8 mouse cellular contexts compared by ENCODE assay signal in the genomic region with DNA sequence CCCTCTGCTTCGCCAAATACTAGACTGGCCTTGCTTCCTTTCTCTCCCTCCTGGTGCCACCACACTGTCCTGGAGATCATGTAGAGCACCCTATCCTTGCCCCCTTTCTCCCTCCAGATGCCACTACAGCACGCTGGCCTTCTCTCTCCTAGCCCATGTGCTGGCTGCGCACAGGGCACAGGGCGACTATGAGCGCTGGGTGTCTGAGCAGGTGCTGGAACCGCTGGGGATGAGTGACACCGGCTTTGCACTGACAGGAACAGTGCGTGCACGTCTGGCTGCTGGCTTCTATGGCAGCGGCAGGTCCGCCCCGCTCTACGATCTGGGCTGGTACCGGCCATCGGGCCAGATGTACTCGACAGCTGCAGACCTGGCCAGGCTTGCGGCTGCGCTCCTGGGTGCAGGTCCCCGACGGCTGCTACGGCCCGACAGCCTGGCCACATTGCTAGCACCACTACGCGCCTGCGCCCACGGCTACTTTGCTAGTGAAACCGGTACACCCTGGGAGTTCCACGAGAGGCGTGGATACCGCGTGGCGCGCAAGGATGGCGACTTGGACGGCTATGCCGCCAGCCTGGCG. TPM values are rescaled to one million over a fixed set of nuclear protein-coding genes. Genes with fewer than 3 reads are reported as not detected.
DNase-seq lines count a peak whose midpoint lies in the region; ATAC-seq and TF ChIP-seq lines count a peak whose summit lies in the region.

No protein-coding gene starts in this region.

- peaks cover 22% of the 10 kb centered on the region for H3K27me3 ChIP-seq in forebrain, embryonic 11.5 days (ENCODE audit: control insufficient read depth, insufficient read depth, low read length)
- H3K27me3 ChIP-seq in limb, embryonic 13.5 days, result peaks cover 52% of the 10 kb centered on the region
- H3K27me3 ChIP-seq in small intestine, adult 2 months (ENCODE audit: control insufficient read depth, insufficient read depth, low read length), result peaks cover 17% of the 10 kb centered on the region

- peak overlapping the region; percentile 74; the same call in 1 of the 2 replicates for H3K27ac ChIP-seq in left cerebral cortex, adult 2 months
- H3K27ac ChIP-seq in forebrain, embryonic 11.5 days (ENCODE audit: low read depth, low read length), result no peak overlapping the region
- no peak overlapping the region for H3K27ac ChIP-seq in limb, embryonic 13.5 days
- H3K27ac ChIP-seq in small intestine, adult 2 months (ENCODE audit: insufficient read depth, low read depth, low read length), result no peak overlapping the region

- H3K4me2 ChIP-seq in forebrain, embryonic 11.5 days (ENCODE audit: low read depth, low read length, severe bottlenecking), result peak overlapping the region; percentile 89
- H3K4me2 ChIP-seq in limb, embryonic 13.5 days (replicated peaks), result peak overlapping the region; percentile 92

- H3K9ac ChIP-seq in forebrain, embryonic 11.5 days (ENCODE audit: low read length), result peak overlapping the region; percentile 49
- peak overlapping the region; percentile 71 for H3K9ac ChIP-seq in limb, embryonic 13.5 days

- peaks cover 16% of the 10 kb centered on the region for H3K4me1 ChIP-seq in forebrain, embryonic 11.5 days (replicated peaks; ENCODE audit: control insufficient read depth, insufficient read depth, low read length)
- H3K4me1 ChIP-seq in limb, embryonic 13.5 days, result peaks cover 11% of the 10 kb centered on the region; the same call in 1 of the 2 replicates
- H3K4me1 ChIP-seq in small intestine, adult 2 months (ENCODE audit: control insufficient read depth, insufficient read depth, insufficient read length, low read length), result peaks cover 5% of the 10 kb centered on the region; the same call in 1 of the 2 replicates

- H3K9me3 ChIP-seq in forebrain, embryonic 11.5 days (ENCODE audit: control insufficient read depth, low read length), result no peaks in the 10 kb centered on the region
- peaks cover 9% of the 10 kb centered on the region; the same call in 1 of the 2 replicates for H3K9me3 ChIP-seq in limb, embryonic 13.5 days

- peak overlapping the region; percentile 55 for H3K4me3 ChIP-seq in left cerebral cortex, adult 2 months
- peak overlapping the region; percentile 45 for H3K4me3 ChIP-seq in forebrain, embryonic 11.5 days (ENCODE audit: low read depth, low read length)
- H3K4me3 ChIP-seq in limb, embryonic 13.5 days, result peak overlapping the region; percentile 59
- H3K4me3 ChIP-seq in small intestine, adult 2 months (ENCODE audit: low read depth, low read length), result peak overlapping the region; percentile 45

- ATAC-seq in forebrain, embryonic 11.5 days (replicated peaks; ENCODE audit: low FRiP score), result 0 out of 2 replicates have a peak, but pooled peaks have one; percentile 13
- peak; percentile 18; the same call in 1 of the 2 replicates for ATAC-seq in limb, embryonic 13.5 days (ENCODE audit: low FRiP score, low read depth)

- WGBS in forebrain, embryonic 11.5 days, result 22% methylated on average over 37 of the region's 37 CpGs
- 14% methylated on average over 37 of the region's 37 CpGs for WGBS in limb, embryonic 13.5 days
- WGBS in small intestine, adult 2 months, result 16% methylated on average over 37 of the region's 37 CpGs

- no peak for TF ChIP-seq POLR2A in small intestine, adult 2 months (IDR thresholded peaks at IDR 0.05; ENCODE audit: low read depth, low read length)

- TF ChIP-seq CTCF in left cerebral cortex, adult 2 months (IDR thresholded peaks at IDR 0.05), result no peak
- TF ChIP-seq CTCF in small intestine, adult 2 months (IDR thresholded peaks at IDR 0.05; ENCODE audit: extremely low read depth, insufficient read length, insufficient replicate concordance, low read depth, low read length), result no peak

- intact Hi-C loops in left cerebral cortex, adult 2 months (cut with DNase I), result no loop called here
- intact Hi-C loops in left cerebral cortex, postnatal 25 days (cut with DNase I), result no loop called here

- H3K36me3 ChIP-seq in forebrain, embryonic 11.5 days (ENCODE audit: control insufficient read depth, insufficient read depth, low read length), result no peaks in the 10 kb centered on the region
- H3K36me3 ChIP-seq in limb, embryonic 13.5 days, result no peaks in the 10 kb centered on the region
- H3K36me3 ChIP-seq in small intestine, adult 2 months (ENCODE audit: control insufficient read depth, insufficient read depth, low read length), result no peaks in the 10 kb centered on the region

- DNase-seq in left cerebral cortex, adult 2 months (ENCODE audit: extremely low spot score in 1 of 2, low spot score in 2 of 2), result no peak
- DNase-seq in left cerebral cortex, postnatal 25 days (ENCODE audit: low spot score in 2 of 2), result no peak
- no peak for DNase-seq in forebrain, embryonic 11.5 days (ENCODE audit: low spot score)
- DNase-seq in layer of hippocampus, postnatal 36 days, result no peak
- DNase-seq in layer of hippocampus, postnatal 14 days (ENCODE audit: low spot score in 2 of 2), result no peak
- DNase-seq in gastrocnemius, postnatal 4 days (ENCODE audit: low spot score in 2 of 2), result no peak

RNA-seq across cellular contexts. Expression of a gene that starts 14.7 kb away (rescaled TPM):
- total RNA-seq in left cerebral cortex, adult 2 months (2021), result under 1 TPM in 1 of 2 experiments, not detected in 1; 0.12 TPM
- not detected for total RNA-seq in left cerebral cortex, postnatal 25 days (2021)
- not detected in 2 replicates for polyA plus RNA-seq in forebrain, embryonic 11.5 days (2014; fragmentation: Nextera tagmentation; extraction: Ambion mirVana)
- polyA plus RNA-seq in limb, embryonic 13.5 days (2015; fragmentation: Nextera tagmentation; extraction: Ambion mirVana), result 0.05 TPM in 1 of 2 replicates, not detected in the other
- polyA plus RNA-seq in small intestine, adult 2 months (2012; rRNA removed), result not detected in 2 replicates
- not detected for total RNA-seq in layer of hippocampus, postnatal 36 days (2021)
- total RNA-seq in layer of hippocampus, postnatal 14 days (2021), result under 1 TPM; 0.18 to 0.24 TPM
- not detected for total RNA-seq in gastrocnemius, postnatal 4 days (2021)

RNA-seq across cellular contexts. Expression of a gene that starts 26.8 kb away (rescaled TPM):
- not detected for total RNA-seq in left cerebral cortex, adult 2 months (2021)
- total RNA-seq in left cerebral cortex, postnatal 25 days (2021), result not detected
- polyA plus RNA-seq in forebrain, embryonic 11.5 days (2014; fragmentation: Nextera tagmentation; extraction: Ambion mirVana), result not detected in 2 replicates
- not detected in 2 replicates for polyA plus RNA-seq in limb, embryonic 13.5 days (2015; fragmentation: Nextera tagmentation; extraction: Ambion mirVana)
- not detected in 2 replicates for polyA plus RNA-seq in small intestine, adult 2 months (2012; rRNA removed)
- not detected for total RNA-seq in layer of hippocampus, postnatal 36 days (2021)
- total RNA-seq in layer of hippocampus, postnatal 14 days (2021), result not detected
- total RNA-seq in gastrocnemius, postnatal 4 days (2021), result not detected

RNA-seq across cellular contexts. Expression of a gene that starts 34.5 kb away (rescaled TPM):
- 10 to 100 TPM; 86.7 to 91.7 TPM for total RNA-seq in left cerebral cortex, adult 2 months (2021)
- 10 to 100 TPM; 93.2 to 97.2 TPM for total RNA-seq in left cerebral cortex, postnatal 25 days (2021)
- polyA plus RNA-seq in forebrain, embryonic 11.5 days (2014; fragmentation: Nextera tagmentation; extraction: Ambion mirVana), result 88.6 and 98.6 TPM in 2 replicates
- 46.5 and 46.9 TPM in 2 replicates for polyA plus RNA-seq in limb, embryonic 13.5 days (2015; fragmentation: Nextera tagmentation; extraction: Ambion mirVana)
- 7.2 and 16.0 TPM in 2 replicates for polyA plus RNA-seq in small intestine, adult 2 months (2012; rRNA removed)
- 10 to 100 TPM; 89.2 to 95.6 TPM for total RNA-seq in layer of hippocampus, postnatal 36 days (2021)
- total RNA-seq in layer of hippocampus, postnatal 14 days (2021), result 100 to 1,000 TPM; 109 to 114 TPM
- total RNA-seq in gastrocnemius, postnatal 4 days (2021), result 10 to 100 TPM; 48.6 to 52.3 TPM
